Mouse (Mus musculus): ENCODE results near the gene Nxpe5. TPM values are rescaled to one million over a fixed set of nuclear protein-coding genes. Genes with fewer than 3 reads are reported as not detected.

Nxpe5 gene
- not detected in 2 replicates for polyA plus RNA-seq (2014; fragmentation: Nextera tagmentation; extraction: Ambion mirVana)

- no peak within 1 kb of the TSS for H3K9ac ChIP-seq (ENCODE audit: low read length)
- no peaks in the 10 kb centered on the region for H3K4me1 ChIP-seq (ENCODE audit: control insufficient read depth, insufficient read depth, low read length)
- DNase-seq (ENCODE audit: low spot score, missing footprints) (no peak), ATAC-seq (ENCODE audit: low FRiP score) (no peak)
- H3K4me2 ChIP-seq, result no peak within 1 kb of the TSS
- H3K27ac ChIP-seq (ENCODE audit: low read depth, low read length), result no peak within 1 kb of the TSS
- no peak within 1 kb of the TSS for H3K4me3 ChIP-seq (ENCODE audit: low read depth, low read length)
- H3K9me3 ChIP-seq (ENCODE audit: control insufficient read depth, low read length), result no peaks in the 10 kb centered on the region
- WGBS, result 54% methylated on average over 2 of the region's 2 CpGs
- no peaks in the 10 kb centered on the region for H3K36me3 ChIP-seq (ENCODE audit: control insufficient read depth, insufficient read depth, low read length)
- H3K27me3 ChIP-seq (ENCODE audit: control insufficient read depth, insufficient read depth, low read length), result no peaks in the 10 kb centered on the region
Observed at GRCm38 (mm10) chr5:138225700-138226099, at the start of gene Nxpe5. TSS of gene Nxpe5 (plus strand) at chr5:138225898.

GRCm38 (mm10) chr5:138186950-138187638 is 38.6 kb upstream of the Nxpe5 start, which contains the start of the genes Taf6 and Cnpy4:
TSS of gene Taf6 (minus strand) at chr5:138187451.
TSS of gene Cnpy4 (plus strand) at chr5:138187485.
- Histone ChIP-seq H3K27me3 (ENCODE audit: control insufficient read depth, insufficient read depth, low read length) (no peaks in the 10 kb centered on the region), H3K27ac (ENCODE audit: low read depth, low read length) (peak within 1 kb of the TSS; percentile 25; the same call in 1 of the 2 replicates), H3K36me3 (ENCODE audit: control insufficient read depth, insufficient read depth, low read length) (peaks cover 9% of the 10 kb centered on the region), H3K4me1 (ENCODE audit: control insufficient read depth, insufficient read depth, low read length) (peaks cover 12% of the 10 kb centered on the region), H3K9ac (ENCODE audit: low read length) (peak within 1 kb of the TSS; percentile 93), H3K4me3 (ENCODE audit: low read depth, low read length) (peak within 1 kb of the TSS; percentile 80), H3K9me3 (ENCODE audit: control insufficient read depth, low read length) (no peaks in the 10 kb centered on the region), H3K4me2 (peak within 1 kb of the TSS; percentile 74)
- WGBS, result under 1% methylated on average over 31 of the region's 31 CpGs
- DNase-seq (ENCODE audit: low spot score, missing footprints), result peak; percentile 98
- peak; percentile 83 for ATAC-seq (ENCODE audit: low FRiP score)

DNA sequence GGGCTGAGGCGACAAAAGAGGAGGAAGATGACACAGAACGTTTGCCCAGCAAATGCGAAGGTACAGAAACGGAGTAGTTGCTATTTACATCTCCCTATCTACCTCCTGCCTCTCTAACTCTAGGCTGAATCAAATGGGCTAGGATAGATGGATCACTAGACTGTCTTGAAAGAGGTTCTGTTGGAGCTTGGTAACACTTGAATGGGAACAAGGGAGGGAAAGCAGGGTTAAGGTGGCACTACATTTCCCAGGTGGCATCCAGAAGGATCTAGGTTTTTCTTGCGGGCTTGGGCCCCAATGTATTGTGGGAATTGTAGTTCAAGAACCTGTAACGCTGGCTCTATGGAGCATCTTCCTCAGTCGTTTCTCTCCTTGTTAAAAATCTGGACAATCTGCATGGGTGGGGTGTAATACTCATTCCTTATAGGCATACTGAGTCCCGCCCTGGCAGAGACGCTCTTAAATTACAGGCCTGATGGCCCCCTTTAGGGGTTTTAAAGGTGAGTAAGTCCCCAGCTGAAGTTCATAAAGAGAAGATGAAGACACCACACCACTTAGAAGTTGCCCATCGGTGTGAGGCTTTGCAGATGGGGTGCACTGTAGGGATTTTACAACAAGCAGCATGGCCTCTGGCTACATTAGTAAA is 37.9 kb upstream of the Nxpe5 start:
- peaks cover 10% of the 10 kb centered on the region for H3K36me3 ChIP-seq (ENCODE audit: control insufficient read depth, insufficient read depth, low read length)
- H3K4me1 ChIP-seq (ENCODE audit: control insufficient read depth, insufficient read depth, low read length), result peaks cover 12% of the 10 kb centered on the region
- H3K9ac ChIP-seq (ENCODE audit: low read length), result peak overlapping the region; percentile 86
- no peak overlapping the region for H3K27ac ChIP-seq (ENCODE audit: low read depth, low read length)
- DNase-seq (ENCODE audit: low spot score, missing footprints) (peak; percentile 98), ATAC-seq (ENCODE audit: low FRiP score) (peak; percentile 83)
- H3K27me3 ChIP-seq (ENCODE audit: control insufficient read depth, insufficient read depth, low read length), result no peaks in the 10 kb centered on the region
- WGBS, result 1% methylated on average over 10 of the region's 10 CpGs
- H3K4me3 ChIP-seq (ENCODE audit: low read depth, low read length), result peak overlapping the region; percentile 80
- H3K4me2 ChIP-seq, result peak overlapping the region; percentile 74
- H3K9me3 ChIP-seq (ENCODE audit: control insufficient read depth, low read length), result no peaks in the 10 kb centered on the region

- H3K36me3 ChIP-seq (ENCODE audit: control insufficient read depth, insufficient read depth, low read length), result peaks cover 5% of the 10 kb centered on the region; the same call in 1 of the 2 replicates
- no peaks in the 10 kb centered on the region for H3K27me3 ChIP-seq (ENCODE audit: control insufficient read depth, insufficient read depth, low read length)
- H3K4me1 ChIP-seq (ENCODE audit: control insufficient read depth, insufficient read depth, low read length), result 0 out of 2 replicates have a peak, but pooled peaks cover 4% of the 10 kb centered on the region
- peak within 1 kb of the TSS; percentile 57 for H3K27ac ChIP-seq (ENCODE audit: low read depth, low read length)
- peak within 1 kb of the TSS; percentile 69 for H3K4me3 ChIP-seq (ENCODE audit: low read depth, low read length)
- peak within 1 kb of the TSS; percentile 91 for H3K9ac ChIP-seq (ENCODE audit: low read length)
- H3K9me3 ChIP-seq (ENCODE audit: control insufficient read depth, low read length), result no peaks in the 10 kb centered on the region
- ATAC-seq (ENCODE audit: low FRiP score), result peak; percentile 86
- 9% methylated on average over 40 of the region's 54 CpGs for WGBS
- DNase-seq (ENCODE audit: low spot score, missing footprints), result peak; percentile 99
- H3K4me2 ChIP-seq, result peak within 1 kb of the TSS; percentile 99
Observed at GRCm38 (mm10) chr5:138193771-138194727, 31.6 kb upstream of the Nxpe5 start, which contains the start of gene Mblac1. TSS of gene Mblac1 (plus strand) at chr5:138194314.

DNA sequence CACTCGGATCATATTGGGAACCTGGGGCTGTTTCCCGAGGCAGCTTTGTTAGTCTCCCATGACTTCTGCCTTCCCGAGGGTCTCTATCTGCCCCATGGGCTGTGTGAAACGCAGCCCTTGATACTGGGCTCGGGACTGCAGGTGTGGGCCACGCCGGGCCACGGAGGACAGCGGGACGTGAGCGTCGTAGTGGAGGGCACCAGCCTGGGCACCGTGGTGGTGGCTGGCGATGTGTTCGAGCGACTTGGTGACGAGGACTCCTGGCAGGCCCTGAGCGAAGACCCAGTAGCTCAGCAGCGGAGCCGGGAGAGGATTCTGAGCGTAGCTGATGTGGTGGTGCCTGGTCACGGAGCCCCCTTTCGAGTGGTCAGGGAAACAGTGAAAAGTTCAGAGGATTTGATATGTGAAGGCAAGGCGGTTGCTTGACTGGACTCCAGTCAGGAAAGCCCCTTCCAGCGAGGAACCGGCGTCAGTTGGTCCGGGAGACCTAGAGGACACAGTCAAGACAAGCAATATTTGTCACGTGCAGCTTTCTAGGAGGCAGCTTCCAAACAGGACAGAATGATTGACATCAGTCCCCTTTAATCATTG is 30.8 kb upstream of the Nxpe5 start:
- DNase-seq (ENCODE audit: low spot score, missing footprints), result peak; percentile 95
- WGBS, result 3% methylated on average over 29 of the region's 29 CpGs

GRCm38 (mm10) chr5:138195463-138195862 is 30.2 kb upstream of the Nxpe5 start:
- H3K27ac ChIP-seq (ENCODE audit: low read depth, low read length), result no peak overlapping the region
- WGBS, result 87% methylated on average over 7 of the region's 7 CpGs
- H3K36me3 ChIP-seq (ENCODE audit: control insufficient read depth, insufficient read depth, low read length), result peaks cover 5% of the 10 kb centered on the region; the same call in 1 of the 2 replicates
- 0 out of 2 replicates have a peak, but pooled peaks cover 4% of the 10 kb centered on the region for H3K4me1 ChIP-seq (ENCODE audit: control insufficient read depth, insufficient read depth, low read length)
- no peaks in the 10 kb centered on the region for H3K27me3 ChIP-seq (ENCODE audit: control insufficient read depth, insufficient read depth, low read length)
- peak overlapping the region; percentile 91; the same call in 1 of the 2 replicates for H3K9ac ChIP-seq (ENCODE audit: low read length)
- peak overlapping the region; percentile 99 for H3K4me2 ChIP-seq
- ATAC-seq (ENCODE audit: low FRiP score) (no peak), DNase-seq (ENCODE audit: low spot score, missing footprints) (no peak)
- H3K9me3 ChIP-seq (ENCODE audit: control insufficient read depth, low read length), result no peaks in the 10 kb centered on the region
- H3K4me3 ChIP-seq (ENCODE audit: low read depth, low read length), result no peak overlapping the region

More for the DNA sequence above, 30.8 kb upstream of the Nxpe5 start:
- Histone ChIP-seq H3K4me2 (peak overlapping the region; percentile 99), H3K4me3 (ENCODE audit: low read depth, low read length) (peak overlapping the region; percentile 69), H3K4me1 (ENCODE audit: control insufficient read depth, insufficient read depth, low read length) (0 out of 2 replicates have a peak, but pooled peaks cover 4% of the 10 kb centered on the region), H3K36me3 (ENCODE audit: control insufficient read depth, insufficient read depth, low read length) (peaks cover 5% of the 10 kb centered on the region; the same call in 1 of the 2 replicates), H3K9me3 (ENCODE audit: control insufficient read depth, low read length) (no peaks in the 10 kb centered on the region), H3K9ac (ENCODE audit: low read length) (peak overlapping the region; percentile 91), H3K27ac (ENCODE audit: low read depth, low read length) (peak overlapping the region; percentile 57), H3K27me3 (ENCODE audit: control insufficient read depth, insufficient read depth, low read length) (no peaks in the 10 kb centered on the region)
- peak; percentile 73 for ATAC-seq (ENCODE audit: low FRiP score)

GRCm38 (mm10) chr5:138199576-138199975 is 26.1 kb upstream of the Nxpe5 start:
- ATAC-seq (ENCODE audit: low FRiP score) (no peak), DNase-seq (ENCODE audit: low spot score, missing footprints) (peak; percentile 80)
- H3K36me3 ChIP-seq (ENCODE audit: control insufficient read depth, insufficient read depth, low read length), result no peaks in the 10 kb centered on the region
- no peaks in the 10 kb centered on the region for H3K9me3 ChIP-seq (ENCODE audit: control insufficient read depth, low read length)
- no peak overlapping the region for H3K27ac ChIP-seq (ENCODE audit: low read depth, low read length)
- WGBS, result 15% methylated on average over 1 of the region's 1 CpGs
- no peak overlapping the region for H3K4me2 ChIP-seq
- H3K27me3 ChIP-seq (ENCODE audit: control insufficient read depth, insufficient read depth, low read length), result no peaks in the 10 kb centered on the region
- no peak overlapping the region for H3K9ac ChIP-seq (ENCODE audit: low read length)
- 0 out of 2 replicates have a peak, but pooled peaks cover 4% of the 10 kb centered on the region for H3K4me1 ChIP-seq (ENCODE audit: control insufficient read depth, insufficient read depth, low read length)
- H3K4me3 ChIP-seq (ENCODE audit: low read depth, low read length), result no peak overlapping the region

DNA sequence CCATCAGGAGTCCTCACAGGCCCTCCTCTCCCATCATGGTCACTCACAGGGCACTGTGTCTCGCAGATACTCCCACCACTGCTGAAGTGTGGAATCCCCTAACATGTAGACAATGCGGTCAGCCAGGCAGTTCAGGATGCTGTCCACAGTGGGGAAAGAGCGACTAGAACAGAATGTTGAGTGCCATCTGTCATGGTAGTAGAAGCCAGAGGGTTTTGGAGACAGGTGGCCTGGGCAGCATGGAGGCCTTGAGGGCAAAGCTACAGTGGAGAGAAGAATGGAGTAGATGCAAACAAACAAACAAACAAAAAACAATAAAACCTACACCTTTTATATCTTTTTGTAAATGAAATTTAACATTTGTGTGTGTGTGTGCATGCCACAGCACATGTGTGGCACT is 23.6 kb upstream of the Nxpe5 start:
- Histone ChIP-seq H3K4me3 (ENCODE audit: low read depth, low read length) (no peak overlapping the region), H3K4me1 (ENCODE audit: control insufficient read depth, insufficient read depth, low read length) (no peaks in the 10 kb centered on the region), H3K9ac (ENCODE audit: low read length) (no peak overlapping the region), H3K27me3 (ENCODE audit: control insufficient read depth, insufficient read depth, low read length) (no peaks in the 10 kb centered on the region), H3K4me2 (no peak overlapping the region), H3K27ac (ENCODE audit: low read depth, low read length) (no peak overlapping the region), H3K9me3 (ENCODE audit: control insufficient read depth, low read length) (no peaks in the 10 kb centered on the region), H3K36me3 (ENCODE audit: control insufficient read depth, insufficient read depth, low read length) (no peaks in the 10 kb centered on the region)
- no peak for DNase-seq (ENCODE audit: low spot score, missing footprints)
- ATAC-seq (ENCODE audit: low FRiP score), result no peak
- WGBS, result 79% methylated on average over 3 of the region's 3 CpGs

All from midbrain, embryonic 11.5 days (tissue).